Mouse (Mus musculus): ENCODE results near the gene Jmjd6. TPM values are rescaled to one million over a fixed set of nuclear protein-coding genes. Genes with fewer than 3 reads are reported as not detected.
A peak's percentile ranks its signal among the peaks of the same experiment; 100 is the strongest.

The Jmjd6 gene
- polyA plus RNA-seq, 2 experiments: 57.0 to 68.0 TPM

- ATAC-seq (ENCODE audit: low FRiP score, low read depth): peak; percentile 5; the same call in 1 of the 2 replicates
- H3K9ac ChIP-seq (ENCODE audit: low read depth, low read length, severe bottlenecking): no peak overlapping the region
Measured at GRCm38 (mm10) chr11:116812793-116813529, 30.3 kb downstream of the Jmjd6 start.

GRCm38 (mm10) chr11:116810983-116811901, 32.0 kb downstream of the Jmjd6 start:
- Histone ChIP-seq H3K4me3 (replicated peaks; ENCODE audit: low read length) (peak overlapping the region; percentile 33), H3K9ac (ENCODE audit: low read depth, low read length, severe bottlenecking) (peak overlapping the region; percentile 47), H3K9me3 (ENCODE audit: control insufficient read depth, low read length) (no peaks in the 10 kb centered on the region), H3K27me3 (ENCODE audit: control insufficient read depth, insufficient read depth, low read length) (no peaks in the 10 kb centered on the region), H3K4me1 (ENCODE audit: control insufficient read depth, insufficient read depth, low read length) (peaks cover 43% of the 10 kb centered on the region), H3K27ac (replicated peaks; ENCODE audit: low read depth, low read length) (0 out of 2 replicates have a peak overlapping the region, but pooled peaks have one; percentile 13), H3K4me2 (replicated peaks; ENCODE audit: low read depth, low read length, severe bottlenecking) (peak overlapping the region; percentile 65), H3K36me3 (ENCODE audit: control insufficient read depth, insufficient read depth, low read length) (no peaks in the 10 kb centered on the region)
- peak; percentile 63; the same call in 1 of the 2 replicates for ATAC-seq (ENCODE audit: low FRiP score, low read depth)
- TF ChIP-seq POLR2A (IDR thresholded peaks at IDR 0.05; ENCODE audit: borderline replicate concordance, extremely low read depth, insufficient read depth, insufficient read length): no peak
- peak; percentile 70 for DNase-seq (ENCODE audit: low spot score)
- WGBS: 10% methylated on average over 30 of the region's 32 CpGs

More at GRCm38 (mm10) chr11:116812793-116813529, 30.3 kb downstream of the Jmjd6 start:
- H3K27me3 ChIP-seq (ENCODE audit: control insufficient read depth, insufficient read depth, low read length): no peaks in the 10 kb centered on the region
- 47% methylated on average over 21 of the region's 21 CpGs for WGBS
- no peak for TF ChIP-seq POLR2A (IDR thresholded peaks at IDR 0.05; ENCODE audit: borderline replicate concordance, extremely low read depth, insufficient read depth, insufficient read length)
- H3K9me3 ChIP-seq (ENCODE audit: control insufficient read depth, low read length): no peaks in the 10 kb centered on the region
- H3K4me2 ChIP-seq (replicated peaks; ENCODE audit: low read depth, low read length, severe bottlenecking): no peak overlapping the region
- peak; percentile 54 for DNase-seq (ENCODE audit: low spot score)
- no peak overlapping the region for H3K4me3 ChIP-seq (replicated peaks; ENCODE audit: low read length)
- 0 out of 2 replicates have a peak overlapping the region, but pooled peaks have one; percentile 7 for H3K27ac ChIP-seq (replicated peaks; ENCODE audit: low read depth, low read length)
- H3K36me3 ChIP-seq (ENCODE audit: control insufficient read depth, insufficient read depth, low read length): no peaks in the 10 kb centered on the region
- peaks cover 37% of the 10 kb centered on the region for H3K4me1 ChIP-seq (ENCODE audit: control insufficient read depth, insufficient read depth, low read length)

GRCm38 (mm10) chr11:116810528-116810927, 32.7 kb downstream of the Jmjd6 start:
- H3K9ac ChIP-seq (ENCODE audit: low read depth, low read length, severe bottlenecking): no peak overlapping the region

GRCm38 (mm10) chr11:116809520-116809919, 33.7 kb downstream of the Jmjd6 start:
- Histone ChIP-seq H3K9ac (ENCODE audit: low read depth, low read length, severe bottlenecking) (no peak overlapping the region), H3K36me3 (ENCODE audit: control insufficient read depth, insufficient read depth, low read length) (no peaks in the 10 kb centered on the region), H3K27ac (replicated peaks; ENCODE audit: low read depth, low read length) (no peak overlapping the region), H3K4me3 (replicated peaks; ENCODE audit: low read length) (no peak overlapping the region), H3K9me3 (ENCODE audit: control insufficient read depth, low read length) (no peaks in the 10 kb centered on the region), H3K27me3 (ENCODE audit: control insufficient read depth, insufficient read depth, low read length) (no peaks in the 10 kb centered on the region), H3K4me1 (ENCODE audit: control insufficient read depth, insufficient read depth, low read length) (peaks cover 33% of the 10 kb centered on the region), H3K4me2 (replicated peaks; ENCODE audit: low read depth, low read length, severe bottlenecking) (no peak overlapping the region)
- TF ChIP-seq POLR2A (IDR thresholded peaks at IDR 0.05; ENCODE audit: borderline replicate concordance, extremely low read depth, insufficient read depth, insufficient read length): no peak
- no peak for DNase-seq (ENCODE audit: low spot score)
- ATAC-seq (ENCODE audit: low FRiP score, low read depth): no peak
- WGBS: 69% methylated on average over 8 of the region's 8 CpGs

More at GRCm38 (mm10) chr11:116810528-116810927, 32.7 kb downstream of the Jmjd6 start:
- Histone ChIP-seq H3K4me3 (replicated peaks; ENCODE audit: low read length) (no peak overlapping the region), H3K4me2 (replicated peaks; ENCODE audit: low read depth, low read length, severe bottlenecking) (no peak overlapping the region), H3K36me3 (ENCODE audit: control insufficient read depth, insufficient read depth, low read length) (no peaks in the 10 kb centered on the region), H3K27ac (replicated peaks; ENCODE audit: low read depth, low read length) (no peak overlapping the region), H3K4me1 (ENCODE audit: control insufficient read depth, insufficient read depth, low read length) (peaks cover 41% of the 10 kb centered on the region), H3K9me3 (ENCODE audit: control insufficient read depth, low read length) (no peaks in the 10 kb centered on the region), H3K27me3 (ENCODE audit: control insufficient read depth, insufficient read depth, low read length) (no peaks in the 10 kb centered on the region)
- TF ChIP-seq POLR2A (IDR thresholded peaks at IDR 0.05; ENCODE audit: borderline replicate concordance, extremely low read depth, insufficient read depth, insufficient read length): no peak
- DNase-seq (ENCODE audit: low spot score): no peak
- WGBS: 73% methylated on average over 11 of the region's 11 CpGs
- no peak for ATAC-seq (ENCODE audit: low FRiP score, low read depth)

GRCm38 (mm10) chr11:116808811-116809395, 34.3 kb downstream of the Jmjd6 start:
- TF ChIP-seq POLR2A (IDR thresholded peaks at IDR 0.05; ENCODE audit: borderline replicate concordance, extremely low read depth, insufficient read depth, insufficient read length): no peak
- H3K27ac ChIP-seq (replicated peaks; ENCODE audit: low read depth, low read length): no peak overlapping the region
- ATAC-seq (ENCODE audit: low FRiP score, low read depth): no peak
- DNase-seq (ENCODE audit: low spot score): no peak
- no peak overlapping the region for H3K9ac ChIP-seq (ENCODE audit: low read depth, low read length, severe bottlenecking)
- H3K4me3 ChIP-seq (replicated peaks; ENCODE audit: low read length): no peak overlapping the region
- no peak overlapping the region for H3K4me2 ChIP-seq (replicated peaks; ENCODE audit: low read depth, low read length, severe bottlenecking)
- H3K27me3 ChIP-seq (ENCODE audit: control insufficient read depth, insufficient read depth, low read length): no peaks in the 10 kb centered on the region
- no peaks in the 10 kb centered on the region for H3K36me3 ChIP-seq (ENCODE audit: control insufficient read depth, insufficient read depth, low read length)
- 81% methylated on average over 11 of the region's 11 CpGs for WGBS
- peaks cover 27% of the 10 kb centered on the region for H3K4me1 ChIP-seq (ENCODE audit: control insufficient read depth, insufficient read depth, low read length)
- no peaks in the 10 kb centered on the region for H3K9me3 ChIP-seq (ENCODE audit: control insufficient read depth, low read length)
